Mouse (Mus musculus) adrenal gland, postnatal 25 days (tissue): ENCODE results near the gene Flrt1. TPM values are rescaled to one million over a fixed set of nuclear protein-coding genes. Genes with fewer than 3 reads are reported as not detected.
"Not testable (repeated sequence)": the region's sequence is repeated elsewhere in the genome, so short reads cannot be mapped to it uniquely, and the experiment has no call there.

ENCODE experiments used
- DNase-seq: peaks from one replicate; pipeline ENCODE4 v3.0.0; 2021; ENCODE audit warnings: mixed read lengths
- total RNA-seq: library from RNA; stranded (reverse); gene quantifications from 2 replicates; pipeline ENCODE4 v1.2.3, GENCODE M21; 2021

Flrt1 gene
- total RNA-seq, 1 experiment from 2014 or later: 2.0 TPM

DNA sequence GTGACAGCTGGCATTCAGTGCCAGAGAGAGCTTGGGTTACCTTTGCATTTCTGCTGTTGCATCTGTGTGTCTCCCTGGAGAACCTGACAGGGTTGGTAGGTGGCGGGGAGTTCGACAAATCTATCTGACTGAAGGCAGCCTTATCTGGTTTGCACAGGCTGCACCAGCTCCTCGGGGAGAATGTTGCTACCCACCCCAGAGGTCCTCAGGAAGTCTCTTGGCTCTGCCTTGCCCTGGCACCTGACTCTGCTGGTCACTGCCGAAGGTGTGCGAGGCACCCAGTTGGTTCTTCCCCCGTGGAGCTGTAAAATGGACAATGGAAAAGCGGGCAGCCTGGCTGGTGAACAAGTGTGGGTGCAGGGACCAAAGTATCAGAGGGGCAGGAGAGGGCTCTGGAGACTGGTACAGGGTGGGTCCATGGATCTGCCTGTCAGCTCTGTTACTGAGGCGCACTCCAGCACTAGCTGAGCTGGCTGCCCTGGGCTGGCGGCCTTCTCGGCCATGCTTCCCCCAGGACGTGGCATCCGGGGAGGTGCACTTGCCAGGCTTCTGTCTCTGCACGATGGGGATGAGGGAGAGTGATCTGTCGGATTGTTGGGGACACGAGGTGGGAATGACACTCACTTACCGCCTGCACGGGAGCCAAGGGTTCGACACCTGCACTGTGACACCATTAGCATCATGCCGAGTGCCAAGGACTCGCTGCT is 38.0 kb downstream of the Flrt1 start:
- DNase-seq: no peak

DNA sequence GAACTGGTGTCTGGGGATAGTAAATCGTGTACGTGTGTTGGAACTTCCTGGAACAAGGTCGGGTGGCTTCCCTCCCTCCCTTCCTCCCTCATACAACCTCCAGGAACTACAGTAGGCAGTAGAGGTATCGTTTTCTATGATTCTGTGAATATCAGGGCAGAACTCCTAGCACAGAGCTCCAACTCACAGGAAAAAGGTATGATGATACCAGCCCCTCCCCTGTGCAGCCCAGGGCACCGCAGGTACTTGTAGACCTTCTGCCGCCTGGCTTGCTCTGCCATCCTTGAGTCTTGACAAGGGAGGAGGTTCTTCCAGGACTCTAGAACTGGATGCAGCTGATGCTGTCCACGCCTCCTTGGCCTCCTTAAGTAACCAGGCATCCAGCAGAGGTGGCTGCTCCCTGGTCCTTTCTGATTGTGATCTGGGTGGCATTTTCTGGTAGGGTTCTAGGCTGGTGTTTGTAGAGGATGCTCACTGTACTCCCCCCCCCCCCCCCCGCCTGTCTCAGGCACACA is 38.6 kb downstream of the Flrt1 start:
- DNase-seq: no peak

DNA sequence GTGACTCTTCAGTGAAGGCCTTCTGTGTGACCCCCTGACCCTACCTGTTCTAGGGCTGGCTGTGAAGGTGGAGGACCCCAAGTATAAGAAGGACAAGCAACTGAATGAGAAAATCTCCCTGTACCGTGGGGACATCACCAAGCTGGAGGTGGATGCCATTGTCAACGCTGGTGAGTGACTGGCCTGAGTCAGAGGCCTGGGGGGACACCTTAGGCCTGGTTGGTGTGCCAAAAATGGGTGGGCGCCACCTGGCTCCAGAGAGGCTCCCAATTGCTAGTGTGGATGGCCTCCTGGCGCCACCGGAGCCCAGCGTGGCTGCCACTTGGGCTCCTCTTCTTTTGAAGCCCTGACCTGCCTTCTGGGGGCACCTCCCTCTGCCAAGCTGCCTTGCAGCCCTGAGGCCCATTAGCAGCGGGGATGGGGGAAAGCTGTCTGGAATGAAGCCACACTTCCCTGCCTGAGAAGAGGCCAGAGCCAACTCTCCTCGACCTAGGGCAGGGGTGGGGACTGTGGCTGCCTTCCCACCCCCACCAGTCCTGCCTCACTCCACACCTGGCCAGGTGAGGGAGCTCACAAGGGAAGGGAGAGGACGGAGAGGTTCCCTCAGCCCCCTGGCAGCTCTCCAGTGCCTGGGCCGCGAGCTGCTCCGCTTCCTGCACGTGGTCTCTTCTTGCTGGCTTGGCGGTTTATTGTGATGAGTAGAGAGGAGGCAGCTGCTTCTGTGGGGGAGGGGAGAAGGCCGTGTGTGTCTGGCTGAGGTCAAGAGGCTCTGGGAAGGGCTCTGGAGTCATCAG is 39.3 kb downstream of the Flrt1 start:
- no peak for DNase-seq

GRCm38 (mm10) chr19:7064571-7064970 is 41.0 kb downstream of the Flrt1 start:
- DNase-seq: peak; percentile 87

DNA sequence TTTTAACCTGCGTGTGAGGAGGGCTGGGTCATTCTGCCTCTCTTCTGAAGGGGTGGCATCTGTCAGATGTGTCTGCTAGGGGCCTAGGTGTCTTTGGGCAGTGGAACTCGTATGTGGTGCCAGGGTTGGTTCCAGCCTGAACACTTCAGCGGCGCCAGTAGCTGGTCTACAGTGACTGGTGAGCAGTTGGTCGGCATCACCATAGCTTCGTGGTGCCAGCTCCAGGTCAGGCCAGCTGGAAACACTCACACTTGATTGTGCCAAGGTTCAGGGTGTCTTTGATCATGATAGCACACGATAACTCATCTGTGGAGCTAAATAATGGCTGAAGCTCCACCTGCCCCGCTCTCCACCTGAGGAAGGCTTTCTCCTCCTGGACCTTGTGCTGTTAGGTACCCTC is 42.6 kb downstream of the Flrt1 start:
- DNase-seq: no peak

- DNase-seq: no peak
Observed at GRCm38 (mm10) chr19:7062110-7062509, 43.4 kb downstream of the Flrt1 start.

- DNase-seq: no peak
Observed at GRCm38 (mm10) chr19:7058541-7058940, 47.0 kb downstream of the Flrt1 start.

GRCm38 (mm10) chr19:7057722-7058207 is 47.8 kb downstream of the Flrt1 start:
- DNase-seq: peak; percentile 89

DNA sequence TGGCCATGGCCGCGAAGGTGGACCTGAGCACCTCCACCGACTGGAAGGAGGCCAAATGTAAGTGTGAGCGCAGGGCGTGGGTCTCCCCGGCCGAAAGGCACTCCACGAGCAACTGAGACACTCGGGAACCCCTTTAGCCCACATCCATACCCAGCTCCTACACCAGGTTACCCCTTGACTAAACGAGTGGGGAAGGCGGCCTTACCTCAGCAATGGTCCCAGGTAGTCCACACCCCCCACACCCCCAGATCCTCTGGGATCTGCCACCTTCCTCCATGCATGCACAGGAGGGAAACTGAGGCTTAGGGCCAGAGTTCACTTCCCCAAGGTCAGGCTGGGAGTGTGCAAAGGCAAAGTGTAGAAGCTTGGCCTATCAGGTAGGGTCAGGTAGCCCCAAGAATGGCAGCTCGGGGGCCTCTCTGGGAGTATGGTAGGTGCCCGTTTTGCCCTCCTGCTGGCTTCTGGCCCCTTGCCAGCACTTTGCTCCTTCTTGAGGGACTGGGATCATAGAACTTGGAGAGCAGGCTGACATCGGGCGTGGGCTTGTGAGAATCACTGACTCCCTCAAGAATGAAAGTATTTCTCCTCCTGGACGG is 48.3 kb downstream of the Flrt1 start:
- peak; percentile 75 for DNase-seq

DNA sequence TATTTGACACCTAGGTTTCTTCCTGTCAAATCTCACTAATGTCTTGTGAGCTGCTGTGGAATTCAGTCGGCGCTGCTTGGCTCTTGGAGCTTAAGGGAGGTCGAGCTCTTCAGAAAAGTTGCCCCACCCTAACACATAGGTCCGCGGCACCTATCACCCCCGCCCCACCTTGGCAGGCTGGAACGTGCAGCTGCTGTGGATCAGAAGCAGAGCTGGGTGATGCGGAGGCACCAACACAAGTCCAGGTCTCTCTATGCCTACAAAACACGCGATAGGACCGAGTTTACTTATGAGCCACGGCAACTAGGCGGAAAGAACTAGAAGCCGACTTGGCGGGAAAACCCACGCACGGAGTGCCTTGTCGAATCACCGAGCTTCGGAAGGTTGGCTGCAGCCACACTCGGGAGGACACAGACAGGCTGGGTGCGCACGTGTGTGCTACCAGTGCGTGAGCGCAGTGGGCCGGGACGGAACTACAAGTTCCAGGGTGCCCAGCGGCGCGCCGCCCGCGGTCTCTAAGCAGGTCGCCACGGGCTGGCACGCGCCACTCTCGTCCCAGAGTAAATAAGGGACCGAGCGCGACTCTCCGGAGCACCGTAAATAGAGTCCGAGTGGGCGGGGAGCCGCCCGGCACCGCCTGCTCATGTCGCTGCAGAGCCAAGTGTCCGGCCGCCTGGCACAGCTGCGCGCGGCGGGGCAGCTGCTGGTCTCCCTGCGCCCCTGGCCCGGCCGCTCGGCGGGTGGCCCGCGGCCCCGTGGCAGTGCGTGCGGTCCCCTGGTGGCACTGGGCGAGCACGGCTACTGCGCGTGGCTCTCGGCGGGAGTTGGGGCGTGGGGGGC is 49.1 kb downstream of the Flrt1 start, which contains the start of gene Macrod1:
Gene Macrod1 (plus strand): TSS at position 563 of the 840 bp plus-strand sequence.
- peak; percentile 78 for DNase-seq

DNA sequence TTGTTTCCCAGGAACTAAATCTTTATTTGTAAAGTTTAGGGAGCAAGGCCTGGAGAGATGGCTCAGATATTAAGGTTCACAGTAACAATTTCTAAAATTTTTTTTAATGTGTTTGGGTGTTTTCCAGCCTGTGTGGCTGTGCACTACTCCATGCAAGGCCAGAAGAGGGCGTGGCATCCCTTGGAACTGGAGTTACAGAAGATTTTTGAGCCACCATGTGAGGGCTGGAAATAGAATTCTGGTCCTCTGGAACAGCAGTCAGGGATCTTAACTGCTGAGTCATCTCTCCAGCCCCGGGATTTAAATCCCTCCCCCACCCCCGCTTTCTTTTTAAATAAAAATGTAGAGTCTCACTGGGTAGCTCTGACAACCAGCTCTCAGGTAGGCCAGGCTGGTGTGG is 50.4 kb downstream of the Flrt1 start:
- no peak for DNase-seq

DNA sequence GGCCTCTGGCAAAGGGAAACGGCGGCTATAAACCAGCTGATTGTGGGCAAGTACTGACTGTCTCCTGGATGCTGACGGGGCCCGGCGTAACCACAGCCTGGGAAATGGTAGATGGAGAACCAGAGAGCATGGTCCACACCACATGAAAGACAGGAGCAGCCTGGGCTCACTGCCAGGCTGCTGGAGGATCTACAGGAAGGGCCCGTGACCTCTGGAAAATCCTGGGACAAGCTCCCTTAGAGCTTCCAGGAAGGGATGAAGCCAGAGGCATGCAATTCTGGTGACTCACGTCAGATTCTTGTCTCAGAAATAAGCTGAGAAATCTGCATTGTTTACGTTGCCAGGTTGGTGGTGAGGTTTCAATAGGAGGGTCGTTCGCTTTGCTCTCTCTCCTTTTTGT is 50.8 kb downstream of the Flrt1 start:
- no peak for DNase-seq

DNA sequence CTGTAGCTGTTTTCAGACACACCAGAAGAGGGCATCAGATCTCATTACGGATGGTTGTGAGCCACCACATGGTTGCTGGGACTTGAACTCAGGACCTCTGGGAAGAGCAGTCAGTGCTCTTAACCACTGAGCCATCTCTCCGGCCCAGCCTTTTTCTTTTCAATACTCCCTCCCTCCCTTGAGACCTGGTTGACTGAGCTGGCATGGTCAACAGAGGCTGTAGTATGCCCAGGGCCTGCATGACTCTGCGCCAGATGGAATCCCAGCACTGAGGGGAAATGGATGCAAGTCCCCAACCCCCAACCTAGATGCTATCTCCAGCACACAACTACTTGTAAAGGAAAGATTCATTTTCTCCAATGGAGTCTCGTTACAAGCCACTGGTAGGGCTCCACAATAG is 52.1 kb downstream of the Flrt1 start:
- not testable (repeated sequence) for DNase-seq

DNA sequence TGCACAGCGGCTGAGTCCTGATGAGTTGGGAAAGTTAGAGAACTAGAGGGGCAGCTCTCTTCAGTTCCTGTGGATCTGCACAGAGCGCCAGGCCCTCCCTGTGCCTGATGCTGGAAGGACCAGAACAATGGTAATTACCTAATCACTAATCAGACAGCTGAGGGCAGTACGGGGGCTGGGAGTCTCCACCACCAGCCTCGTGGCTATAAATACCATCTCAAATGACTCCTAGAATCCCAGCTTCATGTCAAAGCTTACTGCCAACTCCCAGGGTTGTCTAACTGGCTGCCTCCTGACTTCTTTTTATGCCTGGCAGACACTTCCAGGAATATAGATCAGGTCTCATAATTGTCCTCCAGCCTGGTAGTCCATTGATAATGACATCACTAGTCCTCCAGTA is 60.8 kb downstream of the Flrt1 start:
- DNase-seq: no peak

GRCm38 (mm10) chr19:7044279-7044678 is 61.2 kb downstream of the Flrt1 start:
- DNase-seq: no peak

Other genes starting within 250 kb of the Flrt1 start
- 0.62 and 1.1 TPM in 2 replicates for gene Ccdc88b, start 247.5 kb downstream of the Flrt1 start, total RNA-seq
- gene Trmt112, start 196.0 kb downstream of the Flrt1 start, total RNA-seq: 95.2 and 108 TPM in 2 replicates
- 196 and 278 TPM in 2 replicates for gene Prdx5, start 195.6 kb downstream of the Flrt1 start, total RNA-seq
- 44.2 and 44.6 TPM in 2 replicates for gene Esrra, start 183.9 kb downstream of the Flrt1 start, total RNA-seq
- not detected in 2 replicates for gene Catsperz, start 180.3 kb downstream of the Flrt1 start, total RNA-seq
- gene Kcnk4, start 171.2 kb downstream of the Flrt1 start, total RNA-seq: 0.12 TPM in 1 of 2 replicates, not detected in the other
- 44.1 and 53.7 TPM in 2 replicates for gene Bad, start 163.9 kb downstream of the Flrt1 start, total RNA-seq
- 48.7 and 54.8 TPM in 2 replicates for gene Gpr137, start 163.2 kb downstream of the Flrt1 start, total RNA-seq
- 140 and 178 TPM in 2 replicates for gene Ppp1r14b, start 130.8 kb downstream of the Flrt1 start, total RNA-seq
- gene Plcb3, start 129.3 kb downstream of the Flrt1 start, total RNA-seq: 49.1 and 59.8 TPM in 2 replicates
- gene Fkbp2, start 125.2 kb downstream of the Flrt1 start, total RNA-seq: 102 and 139 TPM in 2 replicates
- 86.0 and 90.9 TPM in 2 replicates for gene Vegfb, start 118.1 kb downstream of the Flrt1 start, total RNA-seq
- 46.9 and 50.3 TPM in 2 replicates for gene Dnajc4, start 113.2 kb downstream of the Flrt1 start, total RNA-seq
- gene Nudt22, start 109.6 kb downstream of the Flrt1 start, total RNA-seq: 35.9 and 50.6 TPM in 2 replicates
- gene Trpt1, start 109.6 kb downstream of the Flrt1 start, total RNA-seq: 15.9 and 19.5 TPM in 2 replicates
- gene Fermt3, start 86.3 kb downstream of the Flrt1 start, total RNA-seq: 4.2 and 4.4 TPM in 2 replicates
- gene Stip1, start 65.8 kb downstream of the Flrt1 start, total RNA-seq: 158 and 239 TPM in 2 replicates
- gene Macrod1, start 48.9 kb downstream of the Flrt1 start, total RNA-seq: 42.7 and 52.1 TPM in 2 replicates
- gene Otub1, start 100.6 kb upstream of the Flrt1 start, total RNA-seq: 102 and 132 TPM in 2 replicates
- 781 and 926 TPM in 2 replicates for gene Cox8a, start 111.9 kb upstream of the Flrt1 start, total RNA-seq
- gene Naa40, start 135.5 kb upstream of the Flrt1 start, total RNA-seq: 33.1 and 34.2 TPM in 2 replicates
- gene Rcor2, start 161.6 kb upstream of the Flrt1 start, total RNA-seq: 5.6 and 6.0 TPM in 2 replicates
- 85.5 and 96.0 TPM in 2 replicates for gene Mark2, start 236.1 kb upstream of the Flrt1 start, total RNA-seq